Mouse (Mus musculus) liver, embryonic 12.5 days (tissue): Measurements from ENCODE around the gene Prr29. TPM values are rescaled to one million over a fixed set of nuclear protein-coding genes. Genes with fewer than 3 reads are reported as not detected.
A peak's percentile ranks its signal among the peaks of the same experiment; 100 is the strongest.

Experiments
- ATAC-seq: fragments of 200-750 bp; cut with Nextera tagmentation; 2 replicates; pipeline ENCODE4 v1.8.0; 2017; ENCODE audit warnings: moderate number of reproducible peaks, mild to moderate bottlenecking, moderate library complexity
- H3K27ac ChIP-seq: fragments of 300-500 bp; sonication (generic); 2 replicates; pipeline ENCODE4 v1.5.1; 2016; ENCODE audit warnings: mild to moderate bottlenecking
- H3K27me3 ChIP-seq: fragments of 300-500 bp; sonication (generic); replicated peaks from 2 replicates; pipeline ENCODE4 v1.6.1; 2016; ENCODE audit warnings: mild to moderate bottlenecking, moderate library complexity
- H3K36me3 ChIP-seq: fragments of 300-500 bp; sonication (generic); 2 replicates; pipeline ENCODE4 v1.6.1; 2016; ENCODE audit warnings: mild to moderate bottlenecking, moderate library complexity
- H3K4me1 ChIP-seq: fragments of 300-500 bp; sonication (generic); 2 replicates; pipeline ENCODE4 v1.6.1; 2016
- H3K4me2 ChIP-seq: fragments of 300-500 bp; sonication (generic); 2 replicates; pipeline ENCODE4 v1.6.1; 2016; ENCODE audit warnings: mild to moderate bottlenecking, moderate library complexity
- H3K4me3 ChIP-seq: fragments of 300-500 bp; sonication (generic); 2 replicates; pipeline ENCODE4 v1.5.1; 2016; ENCODE audit warnings: mild to moderate bottlenecking, moderate library complexity
- H3K9ac ChIP-seq: fragments of 300-500 bp; sonication (generic); 2 replicates; pipeline ENCODE4 v1.6.1; 2016; ENCODE audit warnings: mild to moderate bottlenecking, moderate library complexity
- H3K9me3 ChIP-seq: fragments of 300-500 bp; sonication (generic); replicated peaks from 2 replicates; pipeline ENCODE4 v1.6.1; 2016; ENCODE audit warnings: mild to moderate bottlenecking, moderate library complexity
- WGBS: fragments of 180-500 bp; shearing (Covaris S2); methylation state at CpG from one replicate; pipeline ENCODE4 v1.1.7; 2016; ENCODE audit not compliant: insufficient replicate concordance; 5-methylcytosine and 5-hydroxymethylcytosine counted together
- polyA plus RNA-seq: library from polyadenylated mRNA; unstranded; fragments of >200 nt; fragmentation: Nextera tagmentation; extraction: Ambion mirVana; gene quantifications from 2 replicates; pipeline ENCODE4 v1.2.1, GENCODE M21; 2016

The Prr29 gene
- polyA plus RNA-seq, 1 experiment from 2014 or later, result not detected

DNA sequence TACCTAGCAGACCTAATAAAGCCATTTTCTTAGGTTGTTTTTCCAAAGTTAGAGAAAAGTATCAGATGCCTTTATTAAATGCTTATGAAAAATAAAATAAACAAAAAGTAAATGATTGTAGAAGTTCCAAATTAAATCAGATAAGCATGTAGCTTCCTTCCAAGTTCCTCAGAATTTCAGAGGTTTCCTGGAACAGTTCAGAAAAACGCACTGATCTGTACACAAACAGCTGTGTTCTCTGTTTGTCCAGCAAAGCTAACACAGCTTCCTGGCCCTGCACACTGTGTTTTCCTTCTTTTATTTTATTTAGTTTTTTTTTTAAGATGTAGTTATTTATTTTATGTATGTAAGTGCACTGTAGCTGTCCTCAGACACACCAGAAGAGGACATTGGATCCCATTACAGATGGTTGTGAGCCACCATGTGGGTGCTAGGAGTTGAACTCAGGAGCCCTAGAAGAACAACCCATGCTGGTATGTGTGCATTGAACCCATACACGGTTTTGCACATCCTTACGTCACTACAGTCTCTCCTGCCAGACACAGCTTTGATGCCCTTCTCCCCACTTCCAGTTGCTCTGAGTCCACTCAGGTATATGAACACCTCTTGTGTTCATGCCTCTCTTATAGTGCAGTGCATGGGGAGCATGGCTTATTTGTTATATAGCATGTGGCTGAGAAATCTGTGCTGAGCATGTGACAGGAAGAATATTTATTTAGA, 47.5 kb downstream of the Prr29 start:
- no peak for ATAC-seq
- no peak overlapping the region for H3K4me3 ChIP-seq
- peaks cover 8% of the 10 kb centered on the region; the same call in 1 of the 2 replicates for H3K4me1 ChIP-seq
- 83% methylated on average over 3 of the region's 3 CpGs for WGBS
- no peak overlapping the region for H3K4me2 ChIP-seq
- peaks cover 68% of the 10 kb centered on the region for H3K36me3 ChIP-seq
- H3K9me3 ChIP-seq, result no peaks in the 10 kb centered on the region
- H3K9ac ChIP-seq, result no peak overlapping the region
- H3K27ac ChIP-seq, result no peak overlapping the region
- no peaks in the 10 kb centered on the region for H3K27me3 ChIP-seq

DNA sequence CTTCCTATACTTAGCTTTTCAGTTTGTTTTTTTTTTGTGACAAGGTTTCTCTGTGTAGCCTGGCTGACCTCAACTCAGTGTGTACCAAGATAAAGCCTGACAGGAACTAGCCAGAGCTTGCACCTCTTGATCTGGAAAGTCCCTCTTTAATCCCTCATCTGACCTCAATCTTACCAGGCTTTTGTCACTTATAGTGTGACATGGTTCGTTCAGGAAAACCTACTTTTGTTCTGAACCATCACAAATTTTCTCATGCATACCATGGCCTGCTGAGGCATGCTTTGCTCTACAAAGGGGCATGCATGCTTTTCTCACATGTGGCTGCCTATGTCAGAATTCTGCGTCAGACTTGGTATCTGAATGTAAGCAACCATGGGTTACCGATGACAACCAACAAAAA, 51.1 kb downstream of the Prr29 start:
- WGBS, result 59% methylated on average over 3 of the region's 3 CpGs
- Histone ChIP-seq H3K27me3 (no peaks in the 10 kb centered on the region), H3K4me3 (no peak overlapping the region), H3K4me2 (no peak overlapping the region), H3K4me1 (peaks cover 17% of the 10 kb centered on the region), H3K27ac (no peak overlapping the region), H3K9ac (no peak overlapping the region), H3K36me3 (peaks cover 51% of the 10 kb centered on the region), H3K9me3 (no peaks in the 10 kb centered on the region)
- no peak for ATAC-seq

DNA sequence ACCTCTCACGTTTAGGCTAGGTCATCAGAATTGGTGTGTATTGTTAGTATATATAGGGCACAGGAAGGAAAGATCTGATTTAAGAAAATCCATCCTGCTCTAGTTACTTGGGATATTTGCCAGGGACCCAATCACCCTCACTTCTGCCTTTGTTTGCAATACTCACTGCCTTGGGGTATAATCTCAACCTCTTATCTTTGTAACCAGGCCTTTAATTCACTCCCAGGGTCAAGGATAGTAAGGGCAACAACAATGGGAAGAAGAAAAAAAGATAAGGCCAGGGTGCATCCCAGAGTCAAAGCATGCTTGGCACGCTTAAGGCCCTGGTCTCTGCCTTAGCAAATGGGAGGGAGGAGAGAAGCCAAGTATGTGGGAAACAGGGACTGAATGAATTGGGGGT, 52.6 kb downstream of the Prr29 start:
- peaks cover 17% of the 10 kb centered on the region for H3K4me1 ChIP-seq
- H3K36me3 ChIP-seq, result peaks cover 52% of the 10 kb centered on the region
- no peaks in the 10 kb centered on the region for H3K9me3 ChIP-seq
- no peak overlapping the region for H3K9ac ChIP-seq
- no peak overlapping the region for H3K4me3 ChIP-seq
- H3K27me3 ChIP-seq, result no peaks in the 10 kb centered on the region
- 66% methylated on average over 2 of the region's 2 CpGs for WGBS
- ATAC-seq, result no peak
- no peak overlapping the region for H3K4me2 ChIP-seq
- H3K27ac ChIP-seq, result no peak overlapping the region

DNA sequence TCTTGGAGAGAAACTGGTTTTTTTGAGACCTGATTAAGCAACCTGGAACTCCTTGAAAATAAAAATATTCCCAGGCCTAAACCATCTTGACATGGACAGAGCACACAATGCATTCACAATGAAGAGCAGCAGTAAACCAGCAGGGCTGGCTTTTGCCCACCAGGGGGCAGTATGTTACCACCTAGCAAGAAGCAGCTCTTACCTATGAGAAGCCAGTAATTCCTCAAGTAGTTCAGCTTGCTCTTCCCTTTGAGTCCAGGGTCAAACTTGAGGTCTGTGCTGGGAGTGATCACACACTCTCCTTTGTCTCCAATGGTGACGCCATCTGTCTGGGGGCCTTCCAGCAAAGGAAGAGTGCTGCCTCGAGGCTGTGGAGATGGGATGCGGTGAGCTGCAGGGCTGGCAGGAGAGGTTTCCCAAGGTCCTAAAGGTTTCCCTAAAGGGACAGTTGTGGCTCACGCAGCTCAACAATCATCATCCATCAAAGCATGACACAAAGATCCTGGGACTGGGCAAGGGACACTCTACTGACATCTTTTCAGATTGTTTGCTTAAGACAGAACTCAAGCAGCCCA, 53.4 kb downstream of the Prr29 start:
- Histone ChIP-seq H3K9me3 (no peaks in the 10 kb centered on the region), H3K27ac (no peak overlapping the region), H3K4me1 (peaks cover 17% of the 10 kb centered on the region), H3K4me2 (no peak overlapping the region), H3K9ac (no peak overlapping the region), H3K27me3 (no peaks in the 10 kb centered on the region), H3K36me3 (peaks cover 53% of the 10 kb centered on the region), H3K4me3 (no peak overlapping the region)
- ATAC-seq, result 0 out of 2 replicates have a peak, but pooled peaks have one; percentile 54
- WGBS, result 60% methylated on average over 4 of the region's 4 CpGs

DNA sequence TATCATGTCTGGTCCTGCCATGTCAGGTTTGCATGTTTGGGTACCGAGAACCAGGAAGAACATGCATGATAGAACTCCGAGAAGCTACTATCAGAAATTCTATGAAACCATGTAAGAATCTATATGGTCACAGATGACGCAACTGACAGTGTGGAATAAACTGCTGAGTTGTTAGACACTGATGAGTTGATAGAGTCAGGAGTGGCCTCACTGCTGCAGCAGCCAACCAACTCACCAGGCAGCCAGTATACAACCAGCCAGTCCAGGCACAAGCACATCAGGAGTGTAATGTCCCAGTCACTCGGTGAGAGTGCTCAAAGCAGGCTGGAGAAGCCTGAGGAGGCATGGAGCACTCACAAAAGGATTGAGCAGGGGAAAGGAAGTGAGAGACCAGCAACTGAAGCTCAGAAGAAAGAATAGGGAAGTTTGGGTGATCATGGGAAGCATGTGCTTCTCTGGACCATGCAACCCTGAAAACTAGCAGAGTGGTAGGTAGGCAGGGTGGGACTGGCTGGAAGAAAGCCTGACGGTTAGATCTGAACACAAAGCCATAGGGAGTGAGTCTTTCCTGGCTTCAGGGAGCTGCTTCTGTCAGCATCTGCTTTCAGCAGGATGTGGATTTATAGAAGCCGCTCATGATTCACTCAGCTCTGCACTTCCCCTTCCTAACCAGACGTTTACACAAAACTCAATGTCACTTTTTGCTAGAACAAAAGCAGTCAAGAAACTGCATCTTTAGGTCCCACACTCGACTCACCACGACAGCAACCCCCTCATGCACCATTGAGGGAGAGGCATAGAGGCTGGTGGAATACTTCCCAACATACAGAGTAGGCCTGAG, 54.2 kb downstream of the Prr29 start:
- no peaks in the 10 kb centered on the region for H3K27me3 ChIP-seq
- ATAC-seq, result peak; percentile 52; the same call in 1 of the 2 replicates
- H3K4me3 ChIP-seq, result no peak overlapping the region
- 51% methylated on average over 9 of the region's 9 CpGs for WGBS
- no peak overlapping the region for H3K4me2 ChIP-seq
- H3K27ac ChIP-seq, result peak overlapping the region; percentile 46
- H3K9ac ChIP-seq, result no peak overlapping the region
- no peaks in the 10 kb centered on the region for H3K9me3 ChIP-seq
- peaks cover 48% of the 10 kb centered on the region for H3K36me3 ChIP-seq
- H3K4me1 ChIP-seq, result peaks cover 17% of the 10 kb centered on the region

DNA sequence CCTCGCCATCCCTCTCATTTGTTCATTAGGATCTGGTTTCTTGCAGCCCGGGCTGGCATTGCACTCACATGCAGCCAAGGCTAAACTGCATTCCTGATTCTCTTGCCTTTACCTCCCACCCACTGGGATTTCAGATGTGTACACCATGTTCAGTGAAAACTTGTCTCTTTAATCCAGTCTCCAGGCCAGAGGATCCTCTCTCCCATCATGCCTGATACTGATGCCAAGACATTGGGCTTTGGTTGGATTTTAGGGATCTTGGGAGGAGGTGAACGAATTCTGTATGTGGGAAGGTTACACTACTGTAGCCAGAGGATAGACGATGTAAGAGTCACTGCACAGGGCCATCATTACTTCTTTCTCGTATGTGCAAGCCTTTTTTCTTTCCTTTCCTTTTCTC, 59.9 kb downstream of the Prr29 start:
- Histone ChIP-seq H3K4me3 (no peak overlapping the region), H3K27ac (no peak overlapping the region), H3K4me1 (0 out of 2 replicates have a peak, but pooled peaks cover 5% of the 10 kb centered on the region), H3K36me3 (peaks cover 56% of the 10 kb centered on the region), H3K9ac (no peak overlapping the region), H3K27me3 (no peaks in the 10 kb centered on the region), H3K9me3 (no peaks in the 10 kb centered on the region), H3K4me2 (no peak overlapping the region)
- no peak for ATAC-seq
- 82% methylated on average over 5 of the region's 5 CpGs for WGBS

DNA sequence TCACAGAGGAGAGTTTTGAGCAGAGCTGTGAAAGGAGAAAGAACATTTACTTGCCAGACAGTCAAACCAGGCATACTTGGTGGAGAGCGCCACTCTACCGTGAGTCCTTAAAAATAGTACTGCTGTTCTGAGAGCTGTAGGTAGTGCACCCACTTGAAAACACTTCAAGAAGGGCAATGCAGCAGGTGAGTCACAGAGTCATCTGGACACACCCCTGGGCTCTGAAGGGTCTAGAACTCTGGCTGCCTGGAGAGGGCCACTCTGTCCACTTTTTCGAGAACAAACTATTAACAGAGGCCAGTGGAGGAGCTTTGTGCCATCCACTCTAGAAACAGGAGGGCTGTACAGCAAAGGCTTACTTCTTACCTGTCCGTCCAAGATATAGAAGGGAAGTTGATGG, 61.2 kb downstream of the Prr29 start:
- peaks cover 47% of the 10 kb centered on the region for H3K36me3 ChIP-seq
- no peaks in the 10 kb centered on the region for H3K9me3 ChIP-seq
- H3K4me2 ChIP-seq, result no peak overlapping the region
- H3K27me3 ChIP-seq, result no peaks in the 10 kb centered on the region
- H3K9ac ChIP-seq, result no peak overlapping the region
- no peak overlapping the region for H3K4me3 ChIP-seq
- WGBS, result 85% methylated on average over 4 of the region's 4 CpGs
- no peak for ATAC-seq
- H3K27ac ChIP-seq, result no peak overlapping the region
- H3K4me1 ChIP-seq, result 0 out of 2 replicates have a peak, but pooled peaks cover 12% of the 10 kb centered on the region

Other genes with a start within 250 kb of the Prr29 start
- not detected in 2 replicates for gene Gm10840, start 204.6 kb upstream of the Prr29 start, polyA plus RNA-seq
- gene Limd2, start 204.6 kb upstream of the Prr29 start, polyA plus RNA-seq, result 109 and 112 TPM in 2 replicates
- gene Strada, start 163.3 kb upstream of the Prr29 start, polyA plus RNA-seq, result 12.2 and 12.6 TPM in 2 replicates
- 53.9 and 56.6 TPM in 2 replicates for gene Ccdc47, start 149.1 kb upstream of the Prr29 start, polyA plus RNA-seq
- gene Ddx42, start 148.5 kb upstream of the Prr29 start, polyA plus RNA-seq, result 42.3 and 42.6 TPM in 2 replicates
- gene Ftsj3, start 109.4 kb upstream of the Prr29 start, polyA plus RNA-seq, result 80.9 and 83.5 TPM in 2 replicates
- 219 and 221 TPM in 2 replicates for gene Psmc5, start 109.3 kb upstream of the Prr29 start, polyA plus RNA-seq
- 52.4 and 55.2 TPM in 2 replicates for gene Smarcd2, start 92.5 kb upstream of the Prr29 start, polyA plus RNA-seq
- 0.57 and 0.83 TPM in 2 replicates for gene Tcam1, start 88.8 kb upstream of the Prr29 start, polyA plus RNA-seq
- gene Gh, start 63.6 kb upstream of the Prr29 start, polyA plus RNA-seq, result not detected in 2 replicates
- gene Cd79b, start 50.7 kb upstream of the Prr29 start, polyA plus RNA-seq, result 4.2 and 5.3 TPM in 2 replicates
- 0.02 TPM in 1 of 2 replicates, not detected in the other for gene Scn4a, start 12.2 kb upstream of the Prr29 start, polyA plus RNA-seq
- 22.8 and 23.1 TPM in 2 replicates for gene Icam2, start 22.6 kb downstream of the Prr29 start, polyA plus RNA-seq
- gene Ern1, start 122.4 kb downstream of the Prr29 start, polyA plus RNA-seq, result 6.7 and 6.8 TPM in 2 replicates
- 11.3 and 11.7 TPM in 2 replicates for gene Tex2, start 248.0 kb downstream of the Prr29 start, polyA plus RNA-seq